ENCODE assay signal across 12 mouse cellular contexts in genomic region chr9:32680201-32680600, GRCm38 (mm10).
"Had no signal": no experiment of that assay in that cellular context is flagged by ENCODE, and none has a peak within 500 bp of the region (broad histone marks: within the 10 kb centered on the region; RNA-seq: fewer than 3 reads in every experiment).

No protein-coding gene starts in this region.

- DNase-seq: lung, adult 18-20 months; lung, embryonic 14.5 days; lung, postnatal 10 days; lung, postnatal 4 days; right cerebral cortex, postnatal 14 days; thymus, adult 18-20 months; thymus, postnatal 14 days; thymus, postnatal 4 days had no signal

- H3K27ac ChIP-seq: midbrain, embryonic 13.5 days; midbrain, embryonic 15.5 days; neural tube, embryonic 12.5 days had no signal

- H3K36me3 ChIP-seq: midbrain, embryonic 13.5 days; midbrain, embryonic 15.5 days; neural tube, embryonic 12.5 days had no signal

- H3K4me3 ChIP-seq: megakaryocyte, embryonic 14.5 days; midbrain, embryonic 13.5 days; midbrain, embryonic 15.5 days; neural tube, embryonic 12.5 days had no signal
